Mouse (Mus musculus) heart, embryonic 16.5 days (tissue): Measurements from ENCODE around the gene Stkld1. TPM values are rescaled to one million over a fixed set of nuclear protein-coding genes. Genes with fewer than 3 reads are reported as not detected.

ENCODE experiments used
- ATAC-seq: fragments of 200-750 bp; cut with Nextera tagmentation; replicated peaks from 2 replicates; pipeline ENCODE4 v1.8.0; 2017; ENCODE audit warnings: moderate number of reproducible peaks; ENCODE audit not compliant: insufficient read depth, low FRiP score; ENCODE audit errors: extremely low read depth
- H3K27ac ChIP-seq: fragments of 300-500 bp; sonication (generic); 2 replicates; pipeline ENCODE4 v1.5.1; 2014; ENCODE audit warnings: mild to moderate bottlenecking, low read length, control low read depth, moderate library complexity
- H3K27me3 ChIP-seq: fragments of 300-500 bp; sonication (generic); 2 replicates; pipeline ENCODE4 v1.6.1; 2014; ENCODE audit warnings: low read length, mixed read lengths; ENCODE audit not compliant: control insufficient read depth, insufficient read depth
- H3K36me3 ChIP-seq: fragments of 300-500 bp; sonication (generic); 2 replicates; pipeline ENCODE4 v1.6.1; 2014; ENCODE audit not compliant: control insufficient read depth, insufficient read depth
- H3K4me1 ChIP-seq: fragments of 300-500 bp; sonication (generic); 2 replicates; pipeline ENCODE4 v1.6.1; 2014; ENCODE audit warnings: low read length, mixed read lengths; ENCODE audit not compliant: control insufficient read depth, insufficient read depth
- H3K4me2 ChIP-seq: fragments of 300-500 bp; sonication (generic); 2 replicates; pipeline ENCODE4 v1.6.1; 2014; ENCODE audit warnings: low read depth, mild to moderate bottlenecking, control low read depth, low read length
- H3K4me3 ChIP-seq: fragments of 300-500 bp; sonication (generic); 2 replicates; pipeline ENCODE4 v1.5.1; 2014; ENCODE audit warnings: mild to moderate bottlenecking, control low read depth, low read length
- H3K9ac ChIP-seq: fragments of 300-500 bp; sonication (generic); 2 replicates; pipeline ENCODE4 v1.6.1; 2014; ENCODE audit warnings: low read length, control low read depth
- H3K9me3 ChIP-seq: fragments of 300-500 bp; sonication (generic); replicated peaks from 2 replicates; pipeline ENCODE4 v1.6.1; 2016; ENCODE audit warnings: low read length; ENCODE audit not compliant: control insufficient read depth
- WGBS: fragments of 180-500 bp; shearing (Covaris S2); extraction: QIAGEN DNeasy Blood & Tissue Kit; methylation state at CpG from one replicate; pipeline ENCODE4 v1.1.7; 2014; 5-methylcytosine and 5-hydroxymethylcytosine counted together
- polyA plus RNA-seq: library from polyadenylated mRNA; unstranded; fragments of >200 nt; fragmentation: Nextera tagmentation; extraction: Ambion mirVana; gene quantifications from 2 replicates; pipeline ENCODE4 v1.2.1, GENCODE M21; 2015

Gene Stkld1
- polyA plus RNA-seq, 1 experiment from 2014 or later: 0.38 TPM

DNA sequence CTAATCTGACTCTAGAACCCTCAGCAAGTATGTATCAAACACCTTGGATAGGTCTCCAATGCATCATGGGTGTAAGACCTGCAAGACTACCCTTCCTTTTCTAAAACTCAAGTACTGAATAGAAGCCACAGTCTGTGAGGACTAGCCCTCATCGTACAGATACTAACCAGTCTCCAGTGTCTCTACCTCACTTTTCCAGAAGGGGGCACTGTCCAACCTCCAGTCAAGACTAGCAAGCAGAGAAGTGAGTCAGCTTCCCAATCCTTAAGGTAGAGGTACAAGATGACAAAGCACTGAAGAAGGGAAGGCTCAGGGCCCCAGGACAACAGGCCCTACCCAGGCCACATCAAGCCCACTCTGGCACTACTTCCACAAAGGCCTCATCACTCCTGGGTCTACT lies 3.5 kb upstream of the Stkld1 start:
- H3K36me3 ChIP-seq: peaks cover 30% of the 10 kb centered on the region
- H3K9ac ChIP-seq: peak overlapping the region; percentile 25; the same call in 1 of the 2 replicates

DNA sequence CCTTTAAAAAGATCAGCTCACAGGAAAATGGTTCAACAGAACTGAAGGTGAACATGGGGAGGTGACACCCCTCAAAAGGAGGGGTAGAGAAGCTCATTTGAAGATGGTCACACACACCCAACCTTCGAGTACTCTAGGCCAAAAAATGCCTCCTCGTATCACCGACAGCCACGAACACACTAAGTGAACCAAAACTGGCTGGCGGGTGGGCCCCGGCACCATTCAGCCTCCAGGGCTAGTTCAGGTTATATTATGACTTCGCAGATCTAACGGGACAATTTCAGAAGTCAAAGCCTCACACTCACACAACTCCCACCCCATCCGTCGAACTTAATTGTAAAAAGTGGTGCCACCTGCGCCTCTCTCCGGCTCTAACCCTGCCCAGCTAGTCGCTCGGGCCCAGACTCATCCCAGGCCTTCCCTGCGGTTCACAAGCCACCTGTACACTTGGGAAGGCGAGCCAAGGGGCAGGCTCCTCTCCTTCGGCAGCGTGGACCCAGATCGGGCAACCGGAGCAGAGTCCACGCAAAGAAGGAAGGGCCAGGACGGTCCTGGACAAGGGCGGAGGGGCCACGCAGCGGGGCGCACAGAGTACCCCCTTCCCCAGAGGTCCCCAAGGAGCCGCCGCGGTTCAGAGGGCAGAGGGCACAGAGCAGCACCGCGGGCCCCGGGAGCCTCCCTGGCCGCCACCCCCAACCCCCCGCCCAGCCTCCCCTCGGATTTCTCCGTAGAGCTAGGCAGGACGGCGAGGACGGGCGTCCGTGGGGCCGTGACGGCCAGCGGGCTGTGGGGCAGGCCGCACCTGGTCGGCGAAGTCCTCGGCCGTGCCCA lies 1.2 kb upstream of the Stkld1 start:
- ATAC-seq: no peak; the same call in none of the 2 replicates
- Histone ChIP-seq H3K27me3 (no peaks in the 10 kb centered on the region), H3K27ac (peak overlapping the region; percentile 95), H3K9me3 (no peaks in the 10 kb centered on the region), H3K36me3 (peaks cover 13% of the 10 kb centered on the region), H3K9ac (peak overlapping the region; percentile 100), H3K4me3 (peak overlapping the region; percentile 99), H3K4me2 (peak overlapping the region; percentile 87), H3K4me1 (peaks cover 29% of the 10 kb centered on the region)
- WGBS: under 1% methylated on average over 48 of the region's 49 CpGs

More for the DNA sequence above, 3.5 kb upstream of the Stkld1 start:
- peaks cover 29% of the 10 kb centered on the region for H3K4me1 ChIP-seq
- H3K4me3 ChIP-seq: no peak overlapping the region
- no peaks in the 10 kb centered on the region for H3K27me3 ChIP-seq
- WGBS: 48% methylated on average over 1 of the region's 1 CpGs
- H3K27ac ChIP-seq: no peak overlapping the region
- no peak overlapping the region for H3K4me2 ChIP-seq
- no peaks in the 10 kb centered on the region for H3K9me3 ChIP-seq
- no peak for ATAC-seq

DNA sequence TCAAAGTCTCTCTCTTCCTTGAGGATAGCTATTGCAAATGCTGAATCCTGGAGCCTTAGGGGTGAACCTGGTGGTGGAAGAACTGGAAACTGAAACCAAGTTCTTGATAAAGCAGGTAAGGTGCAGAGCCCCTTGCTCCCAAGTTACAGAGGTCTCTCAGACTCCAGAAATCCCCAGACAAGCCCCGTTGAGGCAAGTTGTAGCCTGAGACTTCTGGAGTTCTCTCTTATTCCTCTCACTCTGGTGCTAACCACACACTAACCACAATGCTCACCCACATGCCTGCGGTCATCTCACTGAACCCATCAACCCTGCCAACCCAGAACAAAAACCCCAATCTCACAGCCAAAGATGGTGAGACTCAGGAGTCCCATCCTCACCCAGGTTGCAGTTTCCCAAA lies 1.4 kb downstream of the Stkld1 start:
- no peak for ATAC-seq
- Histone ChIP-seq H3K4me3 (no peak overlapping the region), H3K9ac (no peak overlapping the region), H3K27ac (no peak overlapping the region), H3K4me2 (no peak overlapping the region), H3K27me3 (no peaks in the 10 kb centered on the region), H3K9me3 (no peaks in the 10 kb centered on the region), H3K36me3 (peaks cover 7% of the 10 kb centered on the region), H3K4me1 (peaks cover 22% of the 10 kb centered on the region)
- WGBS: 82% methylated on average over 2 of the region's 2 CpGs

DNA sequence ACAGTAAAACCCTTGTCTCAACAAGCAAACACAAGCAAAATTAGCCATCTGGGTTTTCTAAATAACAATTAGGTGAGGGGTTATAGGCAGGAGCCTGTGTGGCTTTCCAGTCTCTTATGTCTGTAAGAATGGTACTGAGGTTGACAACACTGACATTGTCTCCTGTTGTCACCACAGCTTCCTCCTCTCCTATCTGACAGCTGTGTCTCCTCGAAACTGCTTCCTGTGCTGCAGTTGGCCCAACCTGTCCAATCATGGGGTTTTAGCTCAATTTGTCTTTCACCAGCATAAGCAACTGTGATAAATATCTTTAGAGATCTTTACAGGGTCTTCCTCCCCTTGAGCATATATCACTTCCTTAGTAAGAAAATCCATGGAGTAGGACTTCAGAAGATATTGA lies 2.6 kb downstream of the Stkld1 start:
- H3K4me1 ChIP-seq: peaks cover 10% of the 10 kb centered on the region
- whole genome bisulfite sequencing: 28% methylated on average over 1 of the region's 1 CpGs
- H3K9ac ChIP-seq: no peak overlapping the region
- H3K36me3 ChIP-seq: peaks cover 2% of the 10 kb centered on the region; the same call in 1 of the 2 replicates
- H3K9me3 ChIP-seq: no peaks in the 10 kb centered on the region
- no peak overlapping the region for H3K4me3 ChIP-seq
- H3K27me3 ChIP-seq: no peaks in the 10 kb centered on the region
- no peak for ATAC-seq
- H3K4me2 ChIP-seq: no peak overlapping the region
- no peak overlapping the region for H3K27ac ChIP-seq

DNA sequence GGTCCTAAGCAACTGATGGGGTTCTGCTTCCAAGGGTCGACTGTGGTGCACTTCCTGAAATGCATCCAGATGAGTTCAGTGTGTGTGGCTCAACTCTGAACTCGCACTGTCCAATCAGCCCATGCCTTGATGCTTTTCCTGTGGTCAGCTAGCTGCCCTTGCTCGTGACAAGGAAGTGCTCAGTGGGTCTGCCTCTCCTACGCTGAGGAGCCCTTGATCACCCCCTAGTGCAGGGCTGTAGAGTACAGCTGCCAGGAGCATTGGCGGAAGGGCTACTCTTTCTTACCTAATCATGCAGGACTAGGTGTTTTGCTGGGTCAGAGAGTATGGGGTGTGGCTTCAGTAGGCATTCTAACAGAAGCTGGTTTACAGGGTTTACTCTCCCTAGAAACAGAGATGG lies 7.7 kb downstream of the Stkld1 start:
- Histone ChIP-seq H3K4me1 (no peaks in the 10 kb centered on the region), H3K27me3 (no peaks in the 10 kb centered on the region), H3K9ac (no peak overlapping the region), H3K36me3 (no peaks in the 10 kb centered on the region), H3K9me3 (no peaks in the 10 kb centered on the region), H3K4me2 (no peak overlapping the region), H3K4me3 (no peak overlapping the region), H3K27ac (no peak overlapping the region)
- 33% methylated on average over 5 of the region's 5 CpGs for WGBS
- no peak for ATAC-seq

DNA sequence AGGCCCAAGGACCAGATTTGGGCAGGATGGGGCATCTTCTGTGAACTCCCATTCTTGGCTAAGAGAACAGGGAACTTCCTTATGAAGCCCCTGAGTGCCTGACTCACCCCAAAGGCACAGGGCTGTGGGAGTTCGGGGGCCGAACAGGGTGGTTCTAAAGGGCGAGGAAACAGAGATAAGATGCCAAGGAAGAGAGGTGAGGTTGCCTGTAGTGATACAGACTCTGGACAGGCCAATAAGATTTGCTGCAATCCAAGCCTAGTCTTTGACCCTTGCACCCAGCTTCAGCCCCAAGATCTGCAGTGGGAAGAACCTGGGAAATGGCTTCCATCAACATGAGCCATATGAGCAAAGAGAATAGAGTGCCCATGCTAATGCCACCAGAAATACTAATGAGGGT lies 9.4 kb downstream of the Stkld1 start:
- Histone ChIP-seq H3K27ac (no peak overlapping the region), H3K27me3 (no peaks in the 10 kb centered on the region), H3K36me3 (no peaks in the 10 kb centered on the region), H3K9ac (no peak overlapping the region), H3K9me3 (no peaks in the 10 kb centered on the region), H3K4me3 (no peak overlapping the region), H3K4me2 (no peak overlapping the region), H3K4me1 (no peaks in the 10 kb centered on the region)
- ATAC-seq: no peak
- WGBS: 66% methylated on average over 3 of the region's 3 CpGs

DNA sequence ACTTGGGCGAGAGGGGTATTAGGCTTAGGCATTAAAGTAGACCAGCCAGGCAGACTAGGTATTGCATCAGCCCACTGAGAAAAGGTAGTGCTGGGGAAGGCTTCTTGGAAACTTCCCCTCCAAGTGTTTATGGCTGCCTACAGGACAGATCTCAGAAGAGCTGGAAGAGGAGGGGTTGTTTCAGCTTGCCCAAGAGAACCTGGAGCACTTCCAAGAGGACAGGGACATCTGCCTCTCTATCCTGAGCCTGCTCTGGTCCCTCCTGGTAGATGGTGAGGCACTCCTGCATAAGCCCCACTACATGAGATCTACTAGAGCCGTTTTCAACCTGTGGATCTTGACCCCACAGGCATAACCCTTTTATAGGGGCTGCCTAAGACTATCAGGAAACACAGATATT lies 16.6 kb downstream of the Stkld1 start:
- Histone ChIP-seq H3K4me2 (no peak overlapping the region), H3K36me3 (peaks cover 22% of the 10 kb centered on the region), H3K27me3 (no peaks in the 10 kb centered on the region), H3K27ac (no peak overlapping the region), H3K9ac (no peak overlapping the region), H3K4me3 (no peak overlapping the region), H3K4me1 (no peaks in the 10 kb centered on the region), H3K9me3 (no peaks in the 10 kb centered on the region)
- ATAC-seq: no peak
- WGBS: 86% methylated on average over 2 of the region's 2 CpGs

DNA sequence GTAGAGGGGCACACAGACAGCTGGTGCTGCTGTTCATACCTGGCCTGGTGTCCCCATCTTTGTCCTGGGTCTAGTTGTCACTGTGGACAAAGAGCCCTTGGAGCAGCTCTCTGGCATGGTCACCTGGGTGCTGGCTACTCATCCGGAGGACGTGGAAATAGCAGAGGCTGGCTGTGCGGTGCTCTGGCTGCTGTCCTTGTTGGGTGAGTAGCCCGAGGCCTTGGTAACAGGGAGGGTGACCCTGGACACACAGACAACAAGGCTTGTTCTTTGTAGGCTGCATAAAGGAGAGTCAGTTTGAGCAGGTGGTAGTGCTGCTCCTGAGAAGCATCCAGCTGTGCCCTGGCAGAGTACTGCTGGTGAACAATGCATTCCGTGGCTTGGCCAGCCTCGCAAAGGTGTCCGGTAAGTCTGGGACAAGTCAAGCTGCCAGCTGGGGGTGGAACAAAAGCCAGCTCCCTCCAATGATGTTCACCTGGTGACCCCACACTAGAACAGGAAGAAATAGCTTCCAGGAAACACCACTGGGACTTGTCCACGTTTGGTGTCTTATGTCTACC lies 17.6 kb downstream of the Stkld1 start:
- no peak overlapping the region for H3K9ac ChIP-seq
- peaks cover 32% of the 10 kb centered on the region for H3K36me3 ChIP-seq
- H3K4me1 ChIP-seq: no peaks in the 10 kb centered on the region
- H3K4me3 ChIP-seq: no peak overlapping the region
- ATAC-seq: no peak
- H3K27me3 ChIP-seq: no peaks in the 10 kb centered on the region
- H3K9me3 ChIP-seq: no peaks in the 10 kb centered on the region
- no peak overlapping the region for H3K27ac ChIP-seq
- no peak overlapping the region for H3K4me2 ChIP-seq
- WGBS: 84% methylated on average over 8 of the region's 8 CpGs

DNA sequence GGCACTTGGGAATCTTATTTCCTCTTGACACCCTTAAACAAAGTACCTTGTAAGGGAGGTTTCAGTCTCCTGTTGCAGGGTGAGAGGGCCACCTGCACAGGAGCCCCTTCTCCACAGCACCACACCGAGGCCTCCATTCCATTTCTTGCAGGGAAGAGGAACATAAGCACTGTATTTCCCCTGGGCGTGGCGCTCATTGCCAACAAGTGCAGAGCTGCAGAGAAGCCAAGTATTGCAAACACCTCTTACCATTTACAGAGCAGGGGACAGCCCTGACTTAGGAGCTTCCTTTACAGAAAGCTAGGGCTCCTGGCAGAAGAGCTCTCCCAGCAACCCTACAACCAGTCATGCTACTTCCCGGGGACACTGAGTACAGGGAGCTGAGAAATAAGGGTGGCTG lies 18.3 kb downstream of the Stkld1 start:
- Histone ChIP-seq H3K27ac (no peak overlapping the region), H3K4me1 (no peaks in the 10 kb centered on the region), H3K36me3 (peaks cover 36% of the 10 kb centered on the region), H3K9me3 (no peaks in the 10 kb centered on the region), H3K9ac (no peak overlapping the region), H3K27me3 (no peaks in the 10 kb centered on the region), H3K4me2 (no peak overlapping the region), H3K4me3 (no peak overlapping the region)
- whole genome bisulfite sequencing: 89% methylated on average over 4 of the region's 4 CpGs
- ATAC-seq: no peak
